Mouse (Mus musculus): ENCODE results near the gene Sec61a1. TPM values are rescaled to one million over a fixed set of nuclear protein-coding genes. Genes with fewer than 3 reads are reported as not detected.

The Sec61a1 gene
- total and polyA plus RNA-seq, 3 experiments, result 139 to 276 (median 237) TPM

DNA sequence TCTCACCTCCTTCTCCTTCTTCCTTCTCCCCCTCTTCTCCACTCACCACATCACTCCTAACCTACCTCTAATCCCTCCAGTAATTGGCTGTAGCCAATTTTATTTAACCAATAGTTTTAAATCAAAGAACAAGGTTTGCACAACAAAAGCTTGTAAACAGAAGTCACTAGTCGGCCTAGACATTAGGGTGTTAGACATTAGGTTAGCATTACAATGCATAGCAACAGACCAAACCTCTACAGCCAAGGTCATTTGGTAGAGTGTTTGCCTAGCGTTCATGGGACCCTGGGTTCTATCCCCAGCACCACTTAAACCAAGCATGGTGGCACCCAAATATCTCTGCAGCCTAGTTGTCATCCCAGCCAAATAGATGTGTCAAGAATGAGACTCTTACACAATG lies 64.2 kb downstream of the Sec61a1 start:
- Histone ChIP-seq H3K9me3 (replicated peaks; ENCODE audit: low read length) (no peaks in the 10 kb centered on the region), H3K27ac (ENCODE audit: insufficient read depth, low read depth) (no peak overlapping the region), H3K27me3 (replicated peaks) (peaks cover 7% of the 10 kb centered on the region), H3K4me2 (ENCODE audit: insufficient read depth, low read depth, poor library complexity, severe bottlenecking) (no peak overlapping the region), H3K4me1 (ENCODE audit: control insufficient read depth in 1 of 2, insufficient read depth in 2 of 2) (no peaks in the 10 kb centered on the region), H3K36me3 (replicated peaks in 1 of 2; ENCODE audit: control insufficient read depth in 1 of 2, insufficient read depth in 1 of 2, low read length in 1 of 2) (no peaks in the 10 kb centered on the region), H3K4me3 (replicated peaks in 1 of 3; ENCODE audit: low read depth in 2 of 3, low read length in 2 of 3, poor library complexity in 1 of 3) (no peak overlapping the region), H3K79me2 (replicated peaks; ENCODE audit: control insufficient read depth, extremely low read depth, insufficient read depth, poor library complexity, severe bottlenecking) (no peaks in the 10 kb centered on the region), H3K9ac (ENCODE audit: insufficient read depth, low read depth) (no peak overlapping the region)
- DNase-seq (ENCODE audit: extremely low read depth), result no peak
- in situ Hi-C loops (cut with MboI; ENCODE audit: low pct_ligation_motif_present, low pct_unique_long_range_greater_than_20kb, low sequenced_read_pairs), result no loop called here
- TF ChIP-seq CHD2 (IDR thresholded peaks at IDR 0.05; ENCODE audit: low read length) (no peak), MXI1 (IDR thresholded peaks at IDR 0.05; ENCODE audit: low read depth, low read length) (no peak), SIN3A (IDR thresholded peaks at IDR 0.05; ENCODE audit: low read length) (no peak), TBP (conservative IDR thresholded peaks at IDR 0.05; ENCODE audit: low read depth, low read length) (no peak), ZC3H11A (IDR thresholded peaks at IDR 0.05; ENCODE audit: low read depth, low read length) (no peak), CTCF (conservative IDR thresholded peaks at IDR 0.05 in 1 of 2, IDR thresholded peaks at IDR 0.05 in 1 of 2; ENCODE audit: low read depth in 2 of 2, low read length in 2 of 2) (no peak), E2F4 (IDR thresholded peaks at IDR 0.05; ENCODE audit: insufficient replicate concordance, low read depth, low read length) (no peak), TCF12 (IDR thresholded peaks at IDR 0.05; ENCODE audit: low read depth, low read length) (no peak), ZMIZ1 (IDR thresholded peaks at IDR 0.05; ENCODE audit: low read depth, low read length) (no peak), CHD1 (IDR thresholded peaks at IDR 0.05; ENCODE audit: low read depth, low read length) (no peak), ZKSCAN1 (IDR thresholded peaks at IDR 0.05; ENCODE audit: borderline replicate concordance, low read depth, low read length) (no peak), NRF1 (IDR thresholded peaks at IDR 0.05; ENCODE audit: low read depth, low read length) (no peak), KAT2A (IDR thresholded peaks at IDR 0.05; ENCODE audit: insufficient replicate concordance, low read length) (no peak), RCOR1 (conservative IDR thresholded peaks at IDR 0.05; ENCODE audit: low read depth, low read length) (no peak)
- dilution Hi-C loops (cut with MboI; ENCODE audit: extremely low pct_ligation_motif_present, extremely low pct_unique_long_range_greater_than_20kb, low sequenced_read_pairs), result no loop called here

Other genes starting within 250 kb of the Sec61a1 start
- 32.1 and 32.8 TPM in 2 replicates for gene Eefsec, start 72.4 kb downstream of the Sec61a1 start, total RNA-seq (2012; rRNA removed)
- gene Eefsec, start 72.4 kb downstream of the Sec61a1 start, total RNA-seq (2014; rRNA removed), result 25.7 and 26.2 TPM in 2 replicates
- gene Eefsec, start 72.4 kb downstream of the Sec61a1 start, polyA plus RNA-seq (2012; ENCODE audit: insufficient read length, low read depth), result 48.8 and 53.5 TPM in 2 replicates
- 156 and 207 TPM in 2 replicates for gene Ruvbl1, start 53.5 kb downstream of the Sec61a1 start, total RNA-seq (2012; rRNA removed)
- 169 and 172 TPM in 2 replicates for gene Ruvbl1, start 53.5 kb downstream of the Sec61a1 start, total RNA-seq (2014; rRNA removed)
- 159 and 184 TPM in 2 replicates for gene Ruvbl1, start 53.5 kb downstream of the Sec61a1 start, polyA plus RNA-seq (2012; ENCODE audit: insufficient read length, low read depth)
- gene Kbtbd12, start 119.0 kb upstream of the Sec61a1 start, total RNA-seq (2012; rRNA removed), result not detected in 2 replicates
- not detected in 2 replicates for gene Kbtbd12, start 119.0 kb upstream of the Sec61a1 start, total RNA-seq (2014; rRNA removed)
- not detected in 2 replicates for gene Kbtbd12, start 119.0 kb upstream of the Sec61a1 start, polyA plus RNA-seq (2012; ENCODE audit: insufficient read length, low read depth)
- 81.1 and 95.6 TPM in 2 replicates for gene Mgll, start 205.5 kb upstream of the Sec61a1 start, total RNA-seq (2012; rRNA removed)
- 57.7 and 60.8 TPM in 2 replicates for gene Mgll, start 205.5 kb upstream of the Sec61a1 start, total RNA-seq (2014; rRNA removed)
- gene Mgll, start 205.5 kb upstream of the Sec61a1 start, polyA plus RNA-seq (2012; ENCODE audit: insufficient read length, low read depth), result 66.6 and 76.5 TPM in 2 replicates